Mouse (Mus musculus) layer of hippocampus, adult 18-20 months (tissue): ENCODE measurements around the gene Esam. TPM values are rescaled to one million over a fixed set of nuclear protein-coding genes. Genes with fewer than 3 reads are reported as not detected.
A peak's percentile ranks its signal among the peaks of the same experiment; 100 is the strongest.

ENCODE experiments used
- DNase-seq, 2 experiments: peaks; one replicate each; pipeline ENCODE4 v3.0.0; 2022; ENCODE audit warnings: low spot score in 2 of 2
- total RNA-seq, 2 experiments: library from RNA; stranded (reverse); gene quantifications; 2 replicates each; pipeline ENCODE4 v1.2.3; 2021

Esam gene
- total RNA-seq, 2 experiments from 2014 or later, result 13.1 to 14.3 TPM

DNA sequence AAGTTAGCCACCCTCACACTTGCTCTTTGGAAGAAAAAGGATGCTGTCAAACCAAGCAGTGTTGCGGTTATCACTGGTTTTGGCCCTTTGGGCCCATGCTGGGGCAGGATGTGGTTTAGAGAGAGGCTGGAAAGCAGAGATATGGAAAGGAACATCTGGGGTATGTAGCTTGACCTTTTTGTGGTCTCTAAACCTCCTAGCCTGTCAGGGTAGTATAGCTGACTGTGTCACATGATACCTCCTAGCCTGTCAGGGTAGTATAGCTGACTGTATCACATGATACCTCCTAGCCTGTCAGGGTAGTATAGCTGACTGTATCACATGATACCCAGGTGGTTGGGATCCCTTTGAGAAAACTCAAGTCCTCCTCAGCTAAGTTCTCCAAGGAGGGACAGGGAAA is 26.4 kb downstream of the Esam start:
- no peak for DNase-seq

DNA sequence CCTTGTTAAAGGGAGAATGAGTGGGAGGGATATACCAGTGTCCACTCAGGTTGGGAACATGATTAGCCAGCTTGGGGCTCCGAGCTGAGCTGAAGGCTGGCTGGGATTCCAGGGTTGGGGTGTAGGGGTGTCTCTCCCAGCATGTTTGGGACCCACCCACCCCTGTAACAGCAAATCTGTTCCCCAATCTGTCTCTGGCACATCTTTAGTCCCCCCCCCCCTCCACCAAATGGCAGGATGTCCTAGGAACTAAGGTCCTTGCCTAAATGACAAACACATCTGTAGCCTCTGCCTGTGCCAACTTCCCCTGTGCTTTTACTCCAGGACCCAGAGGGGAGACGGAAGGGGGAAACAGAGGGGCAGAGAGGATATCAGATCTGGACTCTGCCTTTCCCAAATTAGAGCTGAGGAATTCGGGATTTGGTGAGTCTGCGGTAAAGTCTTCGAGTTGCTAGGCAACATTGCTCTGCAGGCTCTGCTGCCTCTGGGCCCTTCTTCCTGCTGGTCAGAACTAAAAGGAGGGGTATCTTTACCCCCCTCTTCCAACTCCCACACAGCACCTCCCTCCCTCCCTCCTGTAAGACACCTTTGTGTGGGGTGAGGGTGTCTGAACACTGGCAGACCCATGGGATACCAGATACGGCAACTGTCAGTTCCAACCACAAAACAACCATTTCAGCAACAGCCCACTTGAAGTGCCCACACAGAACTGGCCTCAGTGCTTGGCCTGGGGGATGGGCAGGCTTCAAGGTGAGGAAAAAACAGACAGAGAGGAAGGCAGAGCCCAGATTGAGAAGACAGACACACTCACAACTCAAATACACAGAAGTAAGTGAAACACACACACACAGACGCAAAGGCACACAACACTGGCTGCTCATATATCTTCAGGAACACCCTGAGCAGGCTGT is 27.2 kb downstream of the Esam start, which contains the start of gene Siae:
TSS of gene Siae (plus strand) at position 861 of the 911 bp plus-strand sequence.
- DNase-seq, result peak in 1 of 2 experiments; percentile 76

DNA sequence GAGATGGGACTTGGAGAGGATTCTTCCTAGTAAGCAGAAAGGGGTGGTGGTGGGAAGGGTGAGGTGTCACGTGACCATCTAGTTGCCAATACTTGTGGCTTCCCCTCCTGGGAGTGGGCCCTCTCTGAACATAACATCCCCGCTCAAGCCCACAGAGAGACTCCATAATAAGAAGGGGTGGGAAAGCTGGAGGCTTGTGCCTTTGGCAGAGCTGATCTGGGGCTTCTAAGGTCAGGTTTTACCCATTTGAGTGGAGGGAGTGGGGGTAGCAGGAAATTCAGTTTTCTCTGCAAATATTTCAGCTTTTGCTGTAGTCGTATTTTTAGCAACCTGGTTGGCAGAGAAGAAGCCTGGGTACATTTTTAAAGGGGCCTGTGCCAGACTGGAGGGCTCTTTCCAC is 28.5 kb downstream of the Esam start:
- DNase-seq, result peak in 1 of 2 experiments; percentile 57

DNA sequence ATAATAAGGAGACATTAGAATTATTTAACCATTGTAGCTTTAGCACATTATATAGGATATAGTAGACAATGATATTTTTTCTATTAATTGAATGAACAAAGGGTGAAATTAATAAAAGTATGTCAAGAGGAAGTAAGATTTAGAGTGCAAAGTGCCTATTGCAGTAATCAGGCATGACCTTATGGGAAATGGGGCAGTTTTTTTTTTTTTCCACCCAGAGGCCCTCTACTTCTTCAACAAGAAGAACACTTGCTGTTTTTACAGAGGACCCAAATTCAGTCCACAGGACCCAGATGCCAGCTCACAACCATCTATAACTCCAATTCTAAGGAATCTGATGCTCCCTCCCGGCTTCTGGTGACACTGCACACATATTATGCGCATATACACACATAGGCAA is 32.7 kb downstream of the Esam start:
- DNase-seq, result no peak

DNA sequence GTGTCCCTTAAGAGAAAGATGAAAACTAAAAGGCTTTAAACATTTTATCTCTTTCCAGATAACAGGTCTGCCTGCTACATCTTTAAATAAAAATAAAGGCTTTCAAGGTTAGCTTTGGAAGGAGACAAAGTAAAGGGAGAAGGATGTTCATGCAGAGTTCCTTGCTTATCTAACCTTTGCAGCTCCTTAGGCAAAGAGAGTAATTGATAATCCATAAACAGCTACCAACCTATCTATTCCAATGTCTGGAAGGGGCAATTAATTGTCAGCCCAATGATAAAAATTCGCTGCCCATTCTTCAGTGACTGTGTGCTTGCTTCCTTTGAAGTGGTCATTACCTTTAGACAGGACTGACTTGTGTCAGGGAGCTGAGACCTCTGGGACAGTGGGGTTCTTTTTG is 35.9 kb downstream of the Esam start:
- no peak for DNase-seq

DNA sequence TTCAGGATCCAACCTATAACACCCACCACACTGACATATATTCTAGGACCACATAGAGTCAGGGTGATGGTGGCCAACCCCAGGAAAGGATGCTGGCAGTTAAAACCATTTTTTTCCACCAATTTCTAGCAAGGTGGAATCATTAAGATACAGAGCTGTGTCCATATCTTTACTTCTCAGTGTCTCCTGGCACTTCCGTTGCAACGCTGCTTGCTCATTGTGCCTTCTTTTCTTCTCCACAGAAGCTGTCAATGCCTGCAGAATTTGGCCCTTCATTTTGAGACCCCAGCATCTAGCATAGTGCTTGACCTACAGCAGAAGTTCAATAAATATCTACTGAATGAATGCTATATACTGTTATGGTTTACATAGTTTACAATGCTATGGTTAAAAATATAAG is 39.1 kb downstream of the Esam start:
- no peak for DNase-seq

DNA sequence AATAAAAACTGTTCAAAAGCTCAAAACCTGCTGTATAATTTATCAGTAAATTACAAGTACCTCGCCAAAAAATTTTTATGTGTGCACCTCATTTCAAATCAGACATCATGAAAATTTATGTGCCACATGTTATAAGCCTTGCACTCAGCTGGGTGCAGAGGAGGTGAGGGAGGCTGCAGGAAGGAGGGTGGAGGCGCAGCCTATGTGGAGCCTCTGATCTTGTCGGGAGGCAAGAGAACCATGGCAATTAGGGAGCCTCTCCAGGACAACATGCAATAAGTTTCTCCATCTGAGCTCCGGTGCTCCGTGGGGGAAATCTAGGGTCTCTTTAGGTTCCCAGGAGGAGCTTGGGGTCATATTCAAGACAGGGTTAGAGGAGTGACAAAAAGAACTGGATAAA is 39.6 kb downstream of the Esam start:
- no peak for DNase-seq

DNA sequence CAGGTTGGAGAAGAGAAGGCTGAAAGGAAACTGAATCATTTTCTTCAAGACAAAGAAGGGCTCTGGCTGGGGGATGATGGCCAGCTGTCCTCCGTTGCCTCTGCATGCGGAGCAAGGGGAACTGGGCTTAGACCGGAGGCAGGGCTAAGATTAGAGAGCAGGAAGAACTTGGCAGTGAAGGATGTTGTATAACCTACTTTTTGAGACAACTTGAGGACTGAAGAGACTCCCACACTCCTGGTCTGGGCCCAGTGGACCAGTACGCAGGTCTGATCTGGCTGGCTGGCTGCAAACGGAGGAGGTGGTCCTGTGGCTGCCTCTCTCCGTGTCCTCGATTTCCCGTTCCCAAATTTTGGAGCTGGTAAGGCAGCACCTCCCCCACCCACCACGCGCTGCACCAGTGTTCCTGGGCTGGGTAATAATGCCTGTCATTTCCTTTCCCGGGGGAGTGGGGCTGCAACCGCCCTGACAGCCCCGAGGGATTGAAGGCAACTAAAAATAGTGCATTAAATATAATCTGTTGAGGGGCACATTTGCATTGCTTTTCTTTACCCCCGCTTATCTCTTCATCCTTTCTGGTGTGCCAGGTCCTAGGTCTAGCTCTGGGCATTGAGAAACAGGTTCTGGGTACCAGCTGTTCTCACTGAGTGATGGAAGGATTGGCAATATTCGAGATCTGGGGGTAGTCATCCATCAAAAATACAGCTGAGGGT is 40.2 kb downstream of the Esam start:
- DNase-seq, result peak in 1 of 2 experiments; percentile 61

DNA sequence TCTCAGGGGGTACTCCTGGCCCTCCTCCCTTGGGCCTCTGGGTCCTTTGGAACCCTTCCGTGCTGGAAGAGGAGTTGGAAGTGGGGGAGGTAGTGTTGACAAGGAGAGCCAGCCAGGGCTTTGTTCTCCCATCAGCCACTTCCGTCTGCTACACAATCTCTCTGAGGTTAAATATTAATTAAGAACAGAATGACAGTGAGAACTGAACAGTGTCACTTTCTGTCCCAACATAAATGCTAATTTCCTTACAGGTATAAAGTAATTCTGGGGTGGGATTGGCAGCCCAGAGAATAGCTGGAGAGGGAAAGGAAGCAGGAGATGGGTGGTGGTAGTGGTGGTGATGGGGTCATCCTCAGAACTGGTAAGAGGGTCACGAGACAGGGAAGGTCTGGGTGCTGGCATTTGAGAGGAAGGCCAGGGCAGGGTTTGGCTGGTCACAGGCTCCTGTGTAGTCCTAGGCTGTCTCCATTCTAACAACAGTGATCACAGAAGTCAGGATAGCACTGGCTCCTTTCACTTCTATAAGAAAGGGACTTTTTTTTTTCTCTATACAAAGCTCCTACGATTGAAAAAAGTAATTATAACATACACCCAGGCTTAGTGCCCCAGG is 40.8 kb downstream of the Esam start:
- DNase-seq, result no peak

DNA sequence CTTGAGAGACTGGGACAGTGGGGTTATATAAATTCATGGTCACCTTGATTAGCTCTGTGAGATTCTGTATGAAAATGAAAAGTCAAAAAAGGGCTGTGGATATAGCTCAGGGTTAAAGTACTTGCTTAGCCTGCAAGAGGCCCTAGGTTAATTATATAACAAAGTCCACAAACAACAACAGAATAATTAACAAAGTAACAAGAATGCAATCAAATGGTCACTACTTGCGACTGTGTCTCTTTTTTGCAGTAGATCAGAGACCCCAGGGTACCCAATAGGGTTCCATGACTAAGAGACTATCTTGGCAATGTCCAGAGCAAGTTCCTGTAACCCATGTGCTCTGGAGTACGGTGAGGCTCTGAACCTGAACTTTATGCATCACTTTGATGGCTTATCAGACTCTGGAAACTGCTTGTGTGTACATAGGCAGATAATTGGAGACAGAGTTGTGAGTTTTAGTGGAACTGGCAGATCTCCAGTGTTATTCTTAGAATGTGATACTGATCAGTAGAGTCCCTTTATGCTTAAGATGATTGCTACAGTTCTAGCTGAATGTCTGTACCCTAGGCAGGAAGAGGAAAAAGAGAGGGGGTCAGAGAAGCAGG is 41.5 kb downstream of the Esam start:
- DNase-seq, result no peak

DNA sequence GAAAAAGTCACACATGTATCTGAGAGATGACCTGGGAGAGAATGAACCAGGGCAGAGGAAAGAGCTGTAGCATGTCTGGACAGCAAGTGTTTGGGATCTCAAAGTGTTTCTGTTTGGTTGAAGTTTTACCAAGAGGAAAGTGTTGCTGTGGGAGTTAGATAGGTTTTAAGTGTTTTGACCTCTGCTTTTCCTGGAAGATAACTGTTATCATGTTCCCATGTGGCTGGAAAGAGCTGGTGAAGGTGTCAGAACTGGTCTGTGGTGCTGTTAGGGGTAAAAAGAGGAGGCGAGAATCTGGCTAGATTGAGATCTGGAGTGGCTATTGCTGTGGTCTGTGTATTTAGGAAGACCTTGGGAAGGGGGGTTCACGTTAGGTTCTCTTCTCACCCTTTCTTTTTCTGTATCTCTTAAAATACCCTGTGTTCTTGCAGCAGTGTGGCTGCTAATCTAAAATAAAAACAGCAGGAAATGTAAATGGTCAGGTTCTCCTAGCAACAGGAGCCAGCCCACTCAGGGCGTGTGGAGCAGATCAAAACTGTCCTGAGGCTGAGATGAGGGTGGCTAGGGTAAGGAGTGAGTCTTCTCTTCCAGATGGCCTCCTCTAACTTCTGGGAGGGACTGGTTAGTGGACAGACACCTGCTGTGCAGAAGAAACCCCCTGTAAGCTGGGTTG is 44.5 kb downstream of the Esam start:
- DNase-seq, result no peak

DNA sequence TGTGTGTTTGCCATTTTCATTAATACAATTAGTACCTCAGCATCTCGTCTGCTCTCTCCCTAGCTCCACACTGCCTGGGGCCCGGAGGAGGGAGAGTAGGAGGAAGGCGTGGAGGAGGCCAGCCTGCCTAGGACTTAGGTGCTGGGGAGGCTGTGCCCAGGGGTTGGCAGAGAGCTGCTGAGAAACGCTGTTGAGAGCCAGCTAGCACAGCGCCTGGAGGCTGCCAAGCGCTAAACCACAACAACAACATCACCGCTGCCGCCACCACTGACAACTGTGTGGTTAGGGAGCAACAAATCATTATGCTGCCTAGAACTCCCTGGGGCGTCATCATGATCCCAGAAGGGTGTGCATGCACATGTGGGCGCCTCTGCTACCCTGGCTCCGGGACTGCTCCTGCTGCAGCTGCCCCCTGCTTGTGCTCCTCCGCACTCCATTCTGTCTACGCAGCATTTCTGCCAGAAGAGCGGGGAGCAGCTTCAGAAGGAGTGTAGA is 48.6 kb downstream of the Esam start:
- DNase-seq, result peak in 1 of 2 experiments; percentile 69

DNA sequence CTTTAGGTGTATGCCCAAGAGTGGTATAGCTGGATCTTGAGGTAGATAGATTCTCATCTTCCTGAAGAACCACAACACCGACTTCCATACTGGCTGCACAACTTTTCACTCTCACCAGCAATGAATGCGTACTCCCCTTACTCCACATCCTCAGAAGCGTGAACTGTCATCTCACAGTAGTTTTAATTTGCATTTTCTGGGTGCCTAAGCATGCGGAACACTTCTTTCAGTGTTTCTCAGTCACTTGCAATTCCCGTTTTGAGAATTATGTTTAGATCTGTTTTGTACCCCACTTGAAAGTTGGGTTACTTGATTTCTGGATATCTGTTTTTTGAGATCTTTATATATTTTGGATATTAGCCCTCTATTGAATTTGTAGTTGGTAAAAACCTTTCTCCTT is 55.7 kb downstream of the Esam start:
- no peak for DNase-seq

DNA sequence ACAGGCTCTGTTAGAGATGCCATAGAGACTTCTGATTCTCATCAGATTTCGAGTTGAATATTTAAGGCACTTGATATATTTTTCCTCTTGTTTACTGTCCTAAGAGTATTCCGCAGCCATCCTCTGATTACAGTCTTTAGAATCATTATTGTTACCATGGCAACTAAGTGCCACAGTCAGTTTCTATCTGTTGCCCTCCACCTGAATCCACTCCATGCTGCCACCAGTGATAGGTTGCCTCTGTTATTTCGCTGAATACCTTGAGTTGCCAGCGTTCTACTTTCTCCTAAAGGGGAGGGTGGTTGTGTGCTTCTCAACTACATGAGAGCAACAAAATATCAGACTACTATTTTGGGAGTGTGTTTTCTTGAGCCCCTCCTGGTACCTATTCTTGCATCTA is 58.8 kb downstream of the Esam start:
- DNase-seq, result no peak

Other genes with a start within 250 kb of the Esam start
- gene Ccdc15, start 179.6 kb upstream of the Esam start, total RNA-seq, result 1 to 10 TPM; 1.7 to 2.5 TPM
- 10 to 100 TPM; 64.9 to 66.6 TPM for gene Hepacam, start 160.7 kb upstream of the Esam start, total RNA-seq
- gene Robo4, start 126.2 kb upstream of the Esam start, total RNA-seq, result 1 to 10 TPM; 4.6 to 5.9 TPM
- 1 to 10 TPM; 7.2 to 8.9 TPM for gene Robo3, start 94.8 kb upstream of the Esam start, total RNA-seq
- 10 to 100 TPM; 22.9 to 23.1 TPM for gene Msantd2, start 38.8 kb upstream of the Esam start, total RNA-seq
- gene Vsig2, start 11.2 kb downstream of the Esam start, total RNA-seq, result 1 to 10 TPM; 2.3 to 3.0 TPM
- 1,000 to 10,000 TPM; 1,533 to 1,565 TPM for gene Nrgn, start 24.8 kb downstream of the Esam start, total RNA-seq
- 10 to 100 TPM; 11.2 to 14.6 TPM for gene Siae, start 27.6 kb downstream of the Esam start, total RNA-seq
- 1 to 10 TPM; 1.5 to 2.8 TPM for gene Spa17, start 85.6 kb downstream of the Esam start, total RNA-seq
- gene Tbrg1, start 129.2 kb downstream of the Esam start, total RNA-seq, result 10 to 100 TPM; 44.4 to 45.6 TPM
- not detected for gene Panx3, start 141.2 kb downstream of the Esam start, total RNA-seq
- not detected for gene Olfr160, start 188.2 kb downstream of the Esam start, total RNA-seq
- gene Olfr874, start 217.0 kb downstream of the Esam start, total RNA-seq, result not detected
- gene Olfr875, start 243.8 kb downstream of the Esam start, total RNA-seq, result not detected